Mouse (Mus musculus): ENCODE measurements around the gene Ndrg4.

DNA sequence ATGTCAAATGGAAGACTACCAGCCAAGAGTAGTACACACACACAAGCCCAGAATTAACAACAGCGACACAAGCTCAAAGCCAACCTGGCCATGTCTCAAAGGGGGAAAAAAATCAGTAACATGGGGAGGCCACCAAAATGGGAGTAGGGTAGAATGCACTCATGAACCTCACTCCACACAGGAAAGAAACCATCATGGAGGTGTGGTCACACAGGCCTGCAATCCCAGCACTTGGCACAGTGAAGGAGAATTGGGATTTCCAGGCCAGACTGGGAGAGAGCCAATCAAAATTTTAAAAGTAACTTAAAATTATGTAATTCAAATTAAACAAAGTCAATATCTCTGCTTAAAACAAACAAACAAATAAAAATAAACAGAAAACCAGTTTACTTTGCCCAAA lies 75.1 kb downstream of the Ndrg4 start:
- no peak for TF ChIP-seq MAFK (IDR thresholded peaks at IDR 0.05; ENCODE audit: insufficient read depth, low read depth, low read length)
- TF ChIP-seq HCFC1 (IDR thresholded peaks at IDR 0.05; ENCODE audit: borderline replicate concordance, insufficient read depth, low read length) = no peak
- TF ChIP-seq ZC3H11A (IDR thresholded peaks at IDR 0.05; ENCODE audit: borderline replicate concordance, low read depth, low read length) = no peak
- TF ChIP-seq CHD2 (IDR thresholded peaks at IDR 0.05; ENCODE audit: low read depth, low read length) = no peak
